ENCODE assay signal across 12 mouse cellular contexts in the genomic region with DNA sequence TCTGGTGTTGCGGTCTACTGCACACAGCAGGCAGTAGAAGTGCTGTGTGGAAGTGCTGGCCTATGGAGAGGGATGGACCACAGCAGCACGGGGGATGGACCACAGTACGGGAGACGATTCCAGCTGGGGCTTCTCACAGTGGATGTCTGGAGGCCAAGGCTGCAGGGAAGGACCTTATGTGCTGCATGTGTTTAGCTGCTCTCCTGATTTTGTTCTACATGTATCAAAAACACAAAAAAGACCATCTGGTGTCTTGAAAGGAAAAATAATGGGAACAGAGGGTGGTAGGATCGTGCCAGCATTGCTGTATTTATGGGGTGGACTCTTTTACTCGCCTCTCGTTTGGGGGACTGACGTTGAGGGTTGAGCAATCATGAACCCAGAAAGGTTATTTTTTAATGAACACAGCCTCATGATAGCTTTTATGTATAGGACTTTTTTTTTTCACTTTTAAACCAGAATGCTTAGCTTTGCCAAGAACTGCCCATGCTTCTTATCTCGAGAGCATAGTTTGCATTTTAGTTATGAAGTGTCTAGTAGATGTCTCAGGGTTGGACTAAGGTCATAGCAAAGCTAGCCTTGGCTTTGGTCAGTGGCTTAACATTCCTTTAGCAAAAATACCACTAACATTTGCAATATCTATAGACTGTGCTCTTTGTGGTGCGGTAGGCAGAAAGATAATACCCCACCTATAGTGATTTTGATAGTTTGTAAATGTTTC.
DNase-seq lines count a peak whose midpoint lies in the region; ATAC-seq and TF ChIP-seq lines count a peak whose summit lies in the region.
"Had no signal": no experiment of that assay in that cellular context is flagged by ENCODE, and none has a peak within 500 bp of the region (broad histone marks: within the 10 kb centered on the region; RNA-seq: fewer than 3 reads in every experiment).

No protein-coding gene starts in this region.

- H3K36me3 ChIP-seq in hindbrain, embryonic 10.5 days: no peaks in the 10 kb centered on the region
- no peaks in the 10 kb centered on the region for H3K36me3 ChIP-seq in hindbrain, embryonic 14.5 days (replicated peaks; ENCODE audit: control insufficient read depth, insufficient read depth)
- no peaks in the 10 kb centered on the region for H3K36me3 ChIP-seq in limb, embryonic 10.5 days
- H3K36me3 ChIP-seq: midbrain, embryonic 13.5 days had no signal

- no peak overlapping the region for H3K4me3 ChIP-seq in hindbrain, embryonic 10.5 days
- H3K4me3 ChIP-seq in hindbrain, embryonic 14.5 days (replicated peaks; ENCODE audit: low read length): no peak overlapping the region
- no peak overlapping the region for H3K4me3 ChIP-seq in layer of hippocampus, adult 2 months
- H3K4me3 ChIP-seq in limb, embryonic 10.5 days: no peak overlapping the region
- H3K4me3 ChIP-seq: midbrain, embryonic 13.5 days had no signal

- H3K4me2 ChIP-seq in hindbrain, embryonic 14.5 days (replicated peaks): no peak overlapping the region
- H3K4me2 ChIP-seq: midbrain, embryonic 13.5 days had no signal

- H3K27me3 ChIP-seq in hindbrain, embryonic 10.5 days (ENCODE audit: insufficient read depth, poor library complexity, severe bottlenecking): no peaks in the 10 kb centered on the region
- H3K27me3 ChIP-seq in hindbrain, embryonic 14.5 days (ENCODE audit: control insufficient read depth, insufficient read depth, low read length): no peaks in the 10 kb centered on the region
- H3K27me3 ChIP-seq in limb, embryonic 10.5 days (ENCODE audit: low read depth, poor library complexity, severe bottlenecking): no peaks in the 10 kb centered on the region
- H3K27me3 ChIP-seq: CH12.LX; midbrain, embryonic 13.5 days had no signal

- peaks cover 5% of the 10 kb centered on the region for H3K4me1 ChIP-seq in hindbrain, embryonic 10.5 days (replicated peaks)
- H3K4me1 ChIP-seq in hindbrain, embryonic 14.5 days (replicated peaks; ENCODE audit: control insufficient read depth, insufficient read depth, low read length): peaks cover 4% of the 10 kb centered on the region; the same call in 1 of the 2 replicates
- peaks cover 4% of the 10 kb centered on the region; the same call in 1 of the 2 replicates for H3K4me1 ChIP-seq in limb, embryonic 10.5 days

- no peak overlapping the region for H3K9ac ChIP-seq in hindbrain, embryonic 14.5 days
- H3K9ac ChIP-seq: midbrain, embryonic 13.5 days had no signal

- ATAC-seq in hindbrain, embryonic 14.5 days (ENCODE audit: low FRiP score): no peak; the same call in 1 of the 2 replicates
- no peak for ATAC-seq in erythroid progenitor cell, adult 5-6 weeks (replicated peaks; ENCODE audit: low FRiP score, poor library complexity, severe bottlenecking)
- ATAC-seq: midbrain, embryonic 13.5 days had no signal

- H3K9me3 ChIP-seq in hindbrain, embryonic 10.5 days: no peaks in the 10 kb centered on the region
- H3K9me3 ChIP-seq in hindbrain, embryonic 14.5 days (ENCODE audit: control insufficient read depth, low read length): no peaks in the 10 kb centered on the region
- no peaks in the 10 kb centered on the region for H3K9me3 ChIP-seq in limb, embryonic 10.5 days (replicated peaks)
- H3K9me3 ChIP-seq: midbrain, embryonic 13.5 days had no signal

- WGBS in hindbrain, embryonic 10.5 days: 75% methylated on average over 10 of the region's 10 CpGs
- 62% methylated on average over 10 of the region's 10 CpGs for WGBS in hindbrain, embryonic 14.5 days
- 89% methylated on average over 10 of the region's 10 CpGs for WGBS in limb, embryonic 10.5 days

- H3K27ac ChIP-seq in hindbrain, embryonic 10.5 days: peak overlapping the region; percentile 45
- H3K27ac ChIP-seq in hindbrain, embryonic 14.5 days: no peak overlapping the region
- H3K27ac ChIP-seq in layer of hippocampus, adult 2 months: peak overlapping the region; percentile 75
- H3K27ac ChIP-seq in limb, embryonic 10.5 days: no peak overlapping the region
- H3K27ac ChIP-seq: midbrain, embryonic 13.5 days had no signal

- no peak for DNase-seq in hindbrain, embryonic 10.5 days (ENCODE audit: low spot score)
- DNase-seq in hindbrain, embryonic 14.5 days (ENCODE audit: low spot score): no peak
- peak; percentile 37 for DNase-seq in urinary bladder, postnatal 14 days (ENCODE audit: low spot score)
- no peak for DNase-seq in urinary bladder, postnatal 10 days (ENCODE audit: low spot score)
- DNase-seq in layer of hippocampus, adult 2 months (ENCODE audit: low spot score in 2 of 2): peak in 1 of 2 experiments; percentile 19
- no peak for DNase-seq in c-Kit-positive CD71-positive TER-119-positive erythroid progenitor cells, embryonic 14.5 days (ENCODE audit: low spot score)
- DNase-seq in limb, embryonic 10.5 days (ENCODE audit: low spot score): no peak
- DNase-seq: adrenal gland, postnatal 10 days; thymus, postnatal 4 days had no signal

- TF ChIP-seq CTCF in layer of hippocampus, adult 2 months (conservative IDR thresholded peaks at IDR 0.05): no peak

Comparison
In these comparisons a context has a peak if more than half of its experiments do, and no peak if none do; other contexts are left out.
1. H3K27ac ChIP-seq: peak in hindbrain, embryonic 10.5 days (single experiment) and layer of hippocampus, adult 2 months (single experiment); none in hindbrain, embryonic 14.5 days (single experiment) and limb, embryonic 10.5 days (single experiment).